Mouse (Mus musculus): ENCODE data around the gene Ank2.

- no peak for TF ChIP-seq CTCF (IDR thresholded peaks at IDR 0.05; ENCODE audit: extremely low read depth, insufficient read depth, low read length)
- no peak for TF ChIP-seq POLR2A (IDR thresholded peaks at IDR 0.05; ENCODE audit: extremely low read depth, insufficient read depth, low read length)
These were observed 112.1 kb downstream of the Ank2 start for GRCm38 (mm10) chr3:127387016-127387517.

All from cortical plate, adult 2 months (tissue).